Mouse (Mus musculus) regulatory T cell (primary cell): Measurements from ENCODE around the gene Scarb2.

ENCODE experiments used
- in situ Hi-C: fragments of 300-600 bp; cut with MboI, MseI; formaldehyde crosslinking; loops from one replicate; pipeline ENCODE4 v1.15.1; 2025; ENCODE audit warnings: high pct_unique_total_duplicates

Gene Scarb2

DNA sequence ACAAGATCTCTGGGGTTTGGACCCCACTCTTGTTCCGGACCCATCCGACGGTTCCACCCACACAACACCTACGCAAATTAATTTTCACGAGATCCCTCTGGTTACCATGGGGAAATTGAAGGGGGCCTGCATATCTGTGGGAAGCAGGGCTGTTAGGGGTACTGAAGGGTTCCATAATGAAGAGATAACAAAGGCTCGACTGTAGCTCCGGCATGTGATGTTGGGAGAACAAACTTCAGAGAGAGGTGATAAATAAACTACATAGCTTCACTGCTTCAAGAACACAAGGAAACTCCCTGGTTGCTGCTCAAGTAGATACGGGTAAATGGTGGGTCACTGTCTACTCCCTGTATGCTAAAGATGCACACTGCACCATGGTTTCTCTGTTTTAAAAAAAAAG, 68.1 kb downstream of the Scarb2 start:
- in situ Hi-C loops: loop anchor here (5.0 kb wide), 1 partner anchor 64 kb away; no protein-coding TSS in a partner anchor

DNA sequence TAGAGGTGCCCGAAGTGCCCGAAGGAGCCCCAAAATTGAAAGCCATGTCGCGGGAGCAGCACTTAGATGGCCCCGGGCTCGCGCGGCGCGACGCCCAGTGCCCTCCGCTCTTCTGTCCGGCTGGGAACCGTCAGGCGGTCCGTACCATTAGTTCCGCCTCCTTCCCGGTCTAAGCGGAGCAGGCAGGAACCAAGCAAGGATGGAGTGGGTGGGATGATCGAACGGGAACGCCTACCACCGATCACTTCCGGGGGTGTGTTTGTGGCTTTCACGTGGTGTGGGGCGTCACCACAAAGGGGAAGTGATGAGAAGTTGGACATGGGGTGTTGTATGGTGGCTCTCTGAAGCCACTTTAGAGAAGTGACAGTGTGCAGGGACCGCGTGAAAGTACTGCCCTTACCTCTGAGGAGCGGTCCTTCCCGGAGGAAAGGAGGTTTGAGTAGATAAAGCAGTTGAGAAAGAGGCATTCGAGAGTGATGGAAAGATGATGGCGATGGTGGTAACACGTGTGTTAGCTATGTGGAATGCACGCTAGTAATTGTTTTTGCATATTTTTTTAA, 71.5 kb downstream of the Scarb2 start, which contains the start of gene Nup54:
TSS of gene Nup54 (minus strand) at position 195 of the 560 bp plus-strand sequence.
- in situ Hi-C loops: loop anchor here (5.0 kb wide), 1 partner anchor 67 kb away; no protein-coding TSS in a partner anchor

GRCm38 (mm10) chr5:92434571-92434985, 72.1 kb downstream of the Scarb2 start:
- in situ Hi-C loops: no loop called here

GRCm38 (mm10) chr5:92434070-92434469, 72.6 kb downstream of the Scarb2 start:
- in situ Hi-C loops: no loop called here

DNA sequence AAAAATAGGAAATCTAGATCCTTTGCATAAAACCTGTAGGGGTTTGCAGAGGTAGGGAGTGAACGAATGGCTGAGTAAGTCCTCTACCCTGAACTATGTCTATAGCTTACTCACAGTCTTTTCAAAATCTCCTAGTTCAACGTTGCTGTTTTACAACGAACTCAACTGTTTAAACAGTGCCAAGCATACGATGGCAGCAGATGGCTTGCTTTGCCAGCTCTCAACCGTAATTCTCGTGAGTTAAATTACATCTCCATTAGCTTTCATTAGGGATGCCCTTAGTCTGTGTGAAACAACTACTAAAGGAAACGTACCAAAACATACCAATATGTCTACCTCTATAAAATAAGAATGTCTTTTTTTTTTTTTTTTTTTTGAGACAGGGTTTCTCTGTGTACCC, 75.0 kb downstream of the Scarb2 start:
- in situ Hi-C loops: no loop called here

GRCm38 (mm10) chr5:92430723-92431122, 75.9 kb downstream of the Scarb2 start:
- in situ Hi-C loops: no loop called here

- in situ Hi-C loops: no loop called here
Observed at GRCm38 (mm10) chr5:92424126-92424525, 82.5 kb downstream of the Scarb2 start.

- in situ Hi-C loops: no loop called here
Observed at GRCm38 (mm10) chr5:92413982-92414375, 92.7 kb downstream of the Scarb2 start.

GRCm38 (mm10) chr5:92413271-92413981, 93.2 kb downstream of the Scarb2 start:
- in situ Hi-C loops: no loop called here

DNA sequence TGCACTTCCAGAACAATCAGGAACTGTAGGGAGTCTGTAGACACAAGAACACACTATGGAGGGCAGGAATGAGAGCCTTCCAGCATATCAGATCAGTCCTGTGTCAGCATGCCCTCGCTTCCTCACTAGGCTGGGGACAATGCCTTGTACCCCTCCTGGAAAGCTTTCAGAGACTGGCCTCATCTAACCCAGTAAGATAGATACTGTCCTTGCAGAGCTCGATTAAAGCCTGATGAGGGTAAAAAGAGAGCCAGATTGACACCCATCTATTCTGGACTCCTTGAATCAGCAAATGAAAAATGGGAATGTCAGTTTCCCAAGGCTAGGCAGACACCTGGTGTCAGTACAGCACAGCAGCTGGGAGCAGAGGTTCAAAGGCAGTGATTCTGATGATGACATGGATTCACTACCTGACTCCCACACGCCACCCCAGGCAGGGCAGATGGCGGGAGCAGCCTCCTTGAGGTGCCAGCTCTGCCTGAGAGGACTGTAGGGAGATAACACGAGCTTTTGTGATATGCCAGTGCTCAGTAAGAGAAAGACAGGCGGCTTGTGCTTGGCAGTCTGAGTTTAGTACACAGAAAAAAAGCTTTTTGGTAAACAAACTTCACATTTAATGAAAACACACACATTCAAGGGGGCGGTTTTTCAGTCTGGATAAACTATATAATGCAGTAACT, 95.0 kb downstream of the Scarb2 start:
- in situ Hi-C loops: no loop called here

GRCm38 (mm10) chr5:92410486-92410885, 96.1 kb downstream of the Scarb2 start:
- in situ Hi-C loops: no loop called here

DNA sequence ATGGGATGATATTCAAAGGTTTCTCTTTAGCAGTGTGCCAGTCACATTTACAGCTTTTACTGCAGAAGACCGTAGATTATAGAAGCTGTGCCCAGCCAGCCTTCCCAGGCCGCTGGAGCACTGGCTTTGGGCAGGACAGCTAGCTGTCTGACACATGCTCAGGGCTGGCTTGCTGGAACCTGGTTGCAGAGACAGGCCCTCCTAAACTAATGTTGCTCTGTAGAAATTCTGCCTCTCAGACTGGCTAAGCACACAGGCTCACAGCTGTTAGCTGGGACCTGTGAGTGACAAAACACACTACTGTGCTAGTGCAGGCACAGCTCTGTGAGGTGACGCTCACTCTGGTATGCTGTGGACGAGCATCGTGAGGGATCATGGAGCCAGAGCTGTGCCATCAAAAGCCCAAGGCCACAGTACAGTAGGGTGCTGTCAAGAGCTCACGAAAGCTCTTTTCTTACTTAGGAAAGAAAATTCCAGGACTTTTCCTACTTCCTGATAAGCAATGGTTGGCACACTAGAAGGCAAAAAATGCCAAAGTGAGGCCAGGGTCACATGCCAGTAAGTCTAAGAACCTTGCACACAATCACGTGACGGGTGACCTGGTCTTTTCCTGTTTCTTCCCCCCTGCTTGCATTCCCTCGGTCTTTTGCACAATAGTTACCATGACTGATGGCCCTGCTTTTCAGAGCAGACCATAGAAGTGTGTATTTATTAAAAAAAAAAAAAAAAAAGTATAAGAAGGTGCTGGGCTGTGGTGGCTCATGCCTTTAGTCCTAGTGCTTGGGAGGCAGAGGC, 97.1 kb downstream of the Scarb2 start:
- in situ Hi-C loops: no loop called here

DNA sequence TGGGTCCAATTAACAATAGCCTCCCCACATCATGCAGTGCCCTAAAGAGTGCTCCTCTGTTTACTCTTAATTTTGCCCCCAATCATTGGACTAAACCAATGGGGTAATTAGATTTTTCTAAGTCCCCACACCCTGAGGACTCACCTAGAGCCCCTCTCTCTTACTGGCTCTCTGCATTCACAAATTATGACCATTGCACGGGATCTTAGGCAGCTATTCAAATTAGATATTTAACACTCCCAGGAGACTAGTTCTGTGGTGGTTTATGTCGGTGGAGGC, 102.3 kb downstream of the Scarb2 start:
- in situ Hi-C loops: no loop called here

DNA sequence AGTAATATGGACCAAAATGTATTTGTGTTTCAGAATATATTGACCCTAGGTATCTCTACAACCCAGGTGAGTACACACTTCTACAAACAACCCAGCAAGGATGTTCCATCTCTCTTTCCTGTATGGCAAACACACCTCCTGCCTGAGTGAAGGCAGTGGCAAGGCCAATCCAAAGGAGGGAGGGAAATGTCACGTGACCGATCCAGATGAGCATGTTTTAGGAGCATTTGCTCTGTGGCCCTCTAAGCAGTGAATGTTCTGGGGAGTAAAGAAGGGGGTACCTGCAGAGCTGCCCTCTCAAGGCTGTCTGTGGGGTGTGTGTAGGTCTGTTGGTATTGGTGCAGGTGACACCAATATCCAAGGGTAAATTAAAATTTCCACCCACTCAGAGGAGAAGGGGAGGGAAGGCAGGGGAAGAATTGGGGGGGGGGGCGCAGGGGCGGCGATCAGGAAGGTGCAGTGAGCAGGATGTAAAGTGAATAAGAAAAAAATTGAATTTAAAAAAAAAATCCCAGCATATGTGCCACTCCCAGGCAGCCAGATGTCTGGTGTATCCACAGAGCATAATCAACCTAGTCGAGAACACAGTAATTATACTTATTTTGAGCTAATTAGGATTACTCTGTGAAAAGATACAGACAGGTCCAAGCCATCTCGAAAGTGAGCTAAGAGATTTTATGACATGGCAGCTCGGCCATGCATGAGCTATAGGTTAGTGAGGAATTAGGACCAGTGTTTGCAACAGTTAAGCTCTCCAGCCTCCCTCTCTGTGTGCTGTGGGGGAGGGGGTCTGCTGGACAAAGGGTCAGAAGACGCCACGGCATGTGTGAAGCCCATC, 102.9 kb downstream of the Scarb2 start:
- in situ Hi-C loops: no loop called here

- in situ Hi-C loops: no loop called here
Observed at GRCm38 (mm10) chr5:92402816-92403215, 103.8 kb downstream of the Scarb2 start.

DNA sequence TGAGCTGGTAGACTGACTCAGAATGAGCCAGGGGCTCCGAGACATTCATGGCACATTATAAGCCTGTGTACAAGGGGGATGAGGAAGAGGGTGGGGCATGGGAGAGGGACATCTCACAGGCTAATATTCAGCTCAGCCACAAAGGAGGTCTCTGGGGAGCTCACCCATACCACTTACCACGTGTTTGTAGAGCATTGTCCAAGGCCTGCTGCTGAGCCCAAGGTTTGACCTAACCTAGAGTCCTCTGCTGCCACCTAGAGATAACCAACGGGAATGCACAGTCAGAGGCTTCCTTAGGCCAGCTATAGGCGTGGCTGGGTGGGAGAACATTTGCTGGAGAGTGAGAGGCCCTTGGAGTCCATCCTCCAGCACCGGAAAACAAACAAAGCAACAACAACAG, 108.5 kb downstream of the Scarb2 start:
- in situ Hi-C loops: no loop called here

DNA sequence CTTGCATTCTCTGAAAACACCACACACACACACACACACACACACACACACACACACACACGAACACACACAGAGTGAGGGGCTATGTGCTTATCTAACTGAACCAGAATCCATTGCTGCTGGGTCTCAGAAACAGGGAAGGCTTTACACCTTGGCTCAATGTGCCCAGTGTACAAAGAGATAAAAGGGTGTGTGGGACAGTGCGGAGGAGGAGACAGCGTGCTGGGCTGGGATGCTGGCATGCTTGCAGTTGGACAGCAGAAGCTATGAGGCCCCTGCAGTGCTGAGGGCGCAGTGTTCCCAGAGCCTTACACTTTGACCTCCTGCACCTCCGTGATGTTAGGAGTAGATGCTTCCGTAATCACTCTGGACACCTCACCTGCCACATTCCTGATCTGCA, 110.2 kb downstream of the Scarb2 start:
- in situ Hi-C loops: no loop called here

GRCm38 (mm10) chr5:92395764-92396163, 110.9 kb downstream of the Scarb2 start:
- in situ Hi-C loops: no loop called here

- in situ Hi-C loops: no loop called here
Observed at GRCm38 (mm10) chr5:92393863-92394262, 112.8 kb downstream of the Scarb2 start.

DNA sequence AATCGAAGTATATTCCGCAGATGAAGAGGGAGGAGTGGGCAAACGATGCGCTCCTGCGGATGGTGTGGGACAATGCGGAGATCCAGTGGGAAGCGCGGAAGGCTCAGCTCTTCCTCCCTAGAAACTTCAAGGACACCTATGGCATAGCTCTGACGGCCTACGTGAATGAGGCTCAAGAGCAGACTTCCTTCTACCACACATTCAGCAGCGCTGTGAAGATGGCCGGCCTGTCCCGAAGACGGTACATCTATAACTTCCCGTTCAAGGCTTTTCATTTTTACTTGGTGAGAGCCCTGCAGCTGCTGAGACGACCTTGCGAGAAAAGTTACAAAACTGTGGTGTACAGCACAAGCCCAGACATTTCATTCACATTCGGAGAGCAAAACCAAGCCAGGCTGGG, 114.1 kb downstream of the Scarb2 start:
- in situ Hi-C loops: no loop called here
